Mouse (Mus musculus) lung, adult 18-20 months (tissue): Measurements from ENCODE around the gene Cd164.
A peak's percentile ranks its signal among the peaks of the same experiment; 100 is the strongest.

Source experiments
- DNase-seq, 2 experiments: peaks; one replicate each; pipeline ENCODE4 v3.0.0; 2022; ENCODE audit warnings: mixed read lengths in 2 of 2

The Cd164 gene

GRCm38 (mm10) chr10:41504996-41505395 lies 14.2 kb upstream of the Cd164 start:
- no peak for DNase-seq

GRCm38 (mm10) chr10:41505446-41505845 lies 13.8 kb upstream of the Cd164 start:
- peak; percentile 54 to 74 for DNase-seq

- DNase-seq, result no peak
These were observed 10.1 kb upstream of the Cd164 start for GRCm38 (mm10) chr10:41509160-41509559.

DNA sequence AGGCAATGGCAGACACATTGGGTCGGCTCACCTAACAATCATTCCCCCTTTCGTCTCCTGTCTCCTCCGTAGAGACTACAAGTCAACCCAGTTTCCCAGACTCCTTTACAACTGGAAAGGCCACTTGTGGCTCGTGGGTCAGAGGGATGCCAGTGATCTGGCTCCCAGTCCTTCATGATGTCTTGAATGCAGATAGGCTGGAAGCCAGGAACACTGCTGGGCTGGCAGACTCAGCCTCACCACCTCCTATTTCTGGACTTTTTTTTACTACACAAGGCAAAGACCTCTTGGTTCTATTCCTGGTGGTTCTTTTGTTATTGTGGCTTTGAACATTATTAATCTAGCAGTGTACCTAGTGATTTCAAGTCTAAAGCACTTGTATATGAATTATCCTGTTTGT lies 4.9 kb upstream of the Cd164 start:
- DNase-seq, result no peak

- no peak for DNase-seq
These were observed 4.3 kb upstream of the Cd164 start for GRCm38 (mm10) chr10:41514921-41515320.

- peak; percentile 81 to 84 for DNase-seq
These were observed 670 bp upstream of the Cd164 start for GRCm38 (mm10) chr10:41518508-41518980.

DNA sequence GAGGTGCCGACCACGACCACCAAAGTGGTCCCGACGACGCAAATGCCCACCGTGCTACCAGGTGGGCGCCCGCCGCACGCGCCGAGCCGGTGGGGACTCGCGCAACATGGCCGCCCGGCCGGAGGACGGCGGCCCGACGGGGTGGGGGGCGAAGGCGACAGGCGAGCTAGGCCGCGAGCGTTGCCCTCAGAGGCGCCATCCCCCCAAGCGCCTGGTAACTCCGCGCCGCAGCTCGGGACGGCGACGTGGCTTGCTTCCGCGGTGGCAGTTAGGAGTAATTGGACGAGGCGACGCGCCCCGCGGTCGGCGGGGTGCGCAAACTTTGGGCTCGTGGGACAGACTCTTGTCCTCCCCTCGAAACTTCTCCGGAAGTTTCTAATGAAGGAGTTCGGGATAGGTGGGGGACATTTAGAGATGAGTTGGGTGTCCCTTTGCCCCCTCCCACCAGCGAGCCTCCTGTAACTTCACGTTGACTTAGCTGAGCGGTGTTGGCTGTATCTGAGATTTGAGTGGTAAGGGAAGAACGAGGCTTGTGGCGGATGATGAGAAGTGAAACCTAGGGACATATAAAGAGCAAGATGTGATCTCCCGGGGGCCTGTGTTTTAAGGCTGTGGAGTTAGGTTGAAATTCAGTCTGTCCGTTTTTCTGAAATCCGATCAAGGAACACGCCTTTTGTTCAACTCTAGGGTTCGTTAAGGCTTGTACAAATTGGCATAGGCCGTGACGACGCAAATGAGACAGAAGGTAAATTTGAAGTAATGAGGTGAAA lies 611 bp downstream of the Cd164 start:
- peak; percentile 50 to 65 for DNase-seq

DNA sequence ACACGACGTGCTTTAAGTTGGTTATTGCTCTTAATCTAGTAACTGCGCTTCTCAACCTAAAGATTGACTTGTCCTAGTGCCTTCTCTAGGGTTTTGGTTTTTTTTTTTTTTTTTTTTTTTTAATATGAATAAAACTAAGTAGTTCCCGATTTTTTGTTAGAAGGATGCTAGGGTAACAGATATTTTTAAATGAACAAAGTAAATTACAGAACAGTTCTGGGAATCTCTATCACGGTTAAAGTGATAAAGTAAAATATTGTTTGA lies 1.1 kb downstream of the Cd164 start:
- DNase-seq, result no peak

- no peak for DNase-seq
These were observed 4.2 kb downstream of the Cd164 start for GRCm38 (mm10) chr10:41523386-41523785.

DNA sequence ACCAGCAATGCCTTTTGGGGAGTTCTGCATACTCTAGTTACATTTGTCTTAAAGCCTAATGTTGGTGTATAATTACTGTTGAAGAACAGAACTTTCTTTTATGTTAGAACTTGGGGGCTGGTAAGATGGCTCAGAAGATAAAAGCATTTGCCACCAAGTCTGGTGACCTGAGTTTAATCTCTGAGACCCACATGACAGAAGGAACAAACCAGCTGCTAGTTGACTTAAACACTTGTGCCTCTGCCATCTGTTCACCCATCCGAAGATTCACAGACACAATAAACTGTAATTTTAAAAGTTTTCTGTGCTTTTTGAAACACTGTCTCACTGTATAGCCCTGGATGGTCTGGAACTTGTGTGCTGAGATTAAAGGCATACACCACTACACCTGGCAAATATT lies 6.5 kb downstream of the Cd164 start:
- no peak for DNase-seq

DNA sequence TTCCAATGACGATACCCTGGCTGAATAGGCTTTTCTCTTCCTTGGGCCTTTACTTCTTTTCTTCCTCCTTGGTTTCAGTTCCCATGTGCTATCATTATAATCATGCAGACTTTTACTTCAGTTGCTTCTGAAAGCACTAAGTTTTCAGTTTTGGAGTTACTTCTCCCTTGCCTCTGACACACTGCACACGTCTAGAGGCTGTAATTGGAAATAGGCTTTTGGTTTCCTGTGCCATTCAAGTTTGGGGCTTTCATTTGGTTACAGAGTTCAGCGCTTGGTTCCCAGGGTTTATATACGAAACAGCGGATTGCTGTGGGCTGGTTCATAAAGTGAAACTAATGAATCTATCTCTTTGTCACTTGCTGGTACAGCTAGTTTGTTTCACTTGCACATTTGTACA lies 10.8 kb downstream of the Cd164 start:
- no peak for DNase-seq

- no peak for DNase-seq
These were observed 16.8 kb downstream of the Cd164 start for GRCm38 (mm10) chr10:41535991-41536390.

DNA sequence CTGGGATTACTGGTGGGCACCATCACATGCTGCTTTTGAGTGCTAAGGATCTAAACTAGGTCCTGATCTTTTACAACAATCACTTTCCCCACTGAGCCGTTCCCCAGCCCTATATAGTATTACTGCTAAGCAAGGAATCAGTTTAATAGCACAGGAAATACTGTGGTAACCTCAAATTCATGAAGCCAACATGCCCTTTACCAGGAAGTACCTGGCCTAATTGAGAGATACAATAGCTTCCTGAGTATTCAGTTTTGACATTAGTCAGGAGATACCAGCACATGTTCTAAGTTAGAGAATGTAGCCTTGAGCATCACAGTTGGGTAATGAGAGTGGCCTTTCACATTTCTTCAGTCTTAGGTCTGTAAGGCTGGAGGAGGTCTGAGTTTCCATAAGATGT lies 17.5 kb downstream of the Cd164 start:
- DNase-seq, result no peak

DNA sequence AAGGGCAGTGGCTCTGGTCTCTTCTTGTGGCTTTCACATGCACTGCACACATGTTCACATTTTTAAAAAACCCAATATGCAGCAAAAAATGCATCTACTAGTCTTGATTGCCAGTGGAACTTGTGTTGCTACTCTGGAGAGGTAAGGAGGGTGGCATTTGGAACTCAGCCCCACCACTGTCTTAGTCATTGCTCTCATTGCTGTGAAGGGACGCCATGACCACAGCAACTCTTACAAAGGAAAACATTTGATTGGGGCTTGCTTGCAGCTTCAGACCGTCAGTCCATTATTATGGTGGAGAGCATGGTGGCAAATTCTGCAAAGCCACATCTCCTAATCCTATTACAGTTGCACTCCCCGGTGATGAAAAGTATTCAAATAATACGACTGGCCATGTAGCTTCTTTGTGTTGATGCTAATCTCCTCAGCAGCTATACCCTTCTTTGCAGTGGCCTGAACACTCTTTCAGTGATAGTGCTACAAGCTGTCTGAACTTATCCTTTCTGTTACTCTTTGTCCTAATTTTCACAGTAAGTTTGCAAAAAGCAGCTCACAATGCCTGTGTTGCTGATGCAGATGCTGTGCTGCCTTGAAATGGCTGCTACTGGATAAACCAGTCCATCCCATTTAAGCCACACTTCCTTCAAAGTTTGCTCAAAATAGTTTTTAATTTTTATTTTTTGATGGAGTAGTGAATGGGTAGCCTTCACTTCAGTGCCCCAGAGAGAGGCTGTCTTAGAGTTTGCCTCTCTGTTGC lies 18.2 kb downstream of the Cd164 start:
- no peak for DNase-seq

- no peak for DNase-seq
These were observed 18.7 kb downstream of the Cd164 start for GRCm38 (mm10) chr10:41537983-41538330.

DNA sequence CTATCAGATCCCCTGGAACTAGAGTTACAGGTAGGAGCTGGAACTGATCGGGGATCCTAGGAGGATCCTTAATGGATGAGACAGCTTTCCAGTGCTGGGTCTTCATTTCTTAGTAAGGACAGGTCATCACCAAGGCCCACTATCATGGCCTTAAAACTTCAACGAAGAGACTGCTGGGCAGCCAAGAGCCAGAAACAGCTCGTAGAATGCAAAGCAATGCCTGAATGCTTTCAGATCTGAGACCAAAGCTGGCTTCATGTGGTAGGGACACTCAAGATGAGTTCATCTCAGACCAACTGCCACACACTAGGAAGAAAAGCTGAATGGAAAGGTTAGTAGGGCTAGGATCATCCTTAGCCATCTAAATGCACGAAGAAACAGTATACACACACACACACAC lies 19.8 kb downstream of the Cd164 start:
- DNase-seq, result no peak

GRCm38 (mm10) chr10:41542057-41542456 lies 22.8 kb downstream of the Cd164 start:
- no peak for DNase-seq

- no peak for DNase-seq
These were observed 24.2 kb downstream of the Cd164 start for GRCm38 (mm10) chr10:41543439-41543838.

- DNase-seq, result no peak
These were observed 24.6 kb downstream of the Cd164 start for GRCm38 (mm10) chr10:41543844-41544243.

- no peak for DNase-seq
These were observed 25.4 kb downstream of the Cd164 start for GRCm38 (mm10) chr10:41544481-41545190.

DNA sequence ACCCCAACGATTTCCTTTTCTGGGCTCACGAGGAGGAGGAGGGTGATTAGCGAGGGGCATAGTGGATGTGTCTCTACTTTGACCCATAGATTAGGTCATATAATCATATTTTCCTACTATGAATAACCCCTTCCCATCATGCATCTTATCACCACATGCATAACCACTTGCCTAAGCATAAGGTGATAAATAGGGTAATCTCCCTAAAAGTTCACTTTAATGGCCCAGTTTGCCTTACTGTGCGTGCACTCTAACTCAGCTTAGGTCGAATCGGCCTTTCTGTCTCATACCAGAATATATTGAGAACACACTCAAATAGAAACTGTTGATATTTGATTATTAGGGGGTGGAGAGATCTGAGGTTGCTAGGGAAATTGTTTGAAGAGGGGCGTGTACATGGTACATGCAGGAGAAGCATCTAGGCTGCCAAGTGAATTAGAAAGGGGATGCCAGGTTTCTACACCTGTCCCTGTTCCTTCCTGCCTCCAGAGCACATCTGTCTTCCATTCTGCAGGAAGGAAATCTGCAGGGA lies 26.1 kb downstream of the Cd164 start:
- no peak for DNase-seq

DNA sequence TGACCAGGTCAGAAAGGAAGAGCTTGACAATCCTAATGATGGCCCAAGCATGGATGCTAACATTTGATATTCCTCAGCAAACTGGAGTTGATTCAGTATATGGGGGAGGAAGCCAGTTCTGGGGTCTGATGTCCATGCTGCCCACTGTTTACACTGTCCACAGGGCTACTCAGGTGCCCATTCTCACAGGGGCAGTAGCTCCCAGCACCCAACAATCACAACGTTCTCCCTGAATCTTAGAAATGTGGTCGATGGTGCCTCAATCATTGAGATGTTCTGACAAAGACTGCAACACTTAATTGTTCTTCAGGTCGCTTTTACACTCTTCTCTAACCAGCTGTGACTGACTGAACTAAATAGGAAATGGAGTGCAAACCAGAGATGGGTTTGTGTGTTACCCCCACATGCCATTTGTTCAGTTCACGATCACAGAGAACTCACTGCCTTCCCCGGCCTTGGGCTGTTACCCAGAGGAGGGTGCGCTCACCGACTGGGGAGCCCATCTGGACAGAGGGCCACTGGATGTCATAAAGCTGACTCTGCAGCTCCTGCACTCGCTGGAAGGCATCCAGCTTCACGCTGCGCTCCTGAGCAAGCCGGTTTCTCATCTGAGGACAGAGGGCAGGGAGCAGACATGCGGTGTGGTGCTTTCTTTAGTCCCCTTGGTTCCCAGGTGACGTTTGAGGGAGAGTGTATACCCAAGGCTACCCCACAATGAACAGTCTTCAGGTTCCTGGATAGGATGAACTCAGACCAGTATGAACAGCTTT lies 27.4 kb downstream of the Cd164 start:
- DNase-seq, result no peak

- DNase-seq, result no peak
These were observed 31.5 kb downstream of the Cd164 start for GRCm38 (mm10) chr10:41550711-41551110.
